Mouse (Mus musculus) small intestine, adult 2 months (tissue): ENCODE measurements around the gene Hist1h1a. TPM values are rescaled to one million over a fixed set of nuclear protein-coding genes. Genes with fewer than 3 reads are reported as not detected.

Source experiments
- H3K27ac ChIP-seq: fragments of 200-500 bp; 2 replicates; pipeline ENCODE4 v1.5.1; 2012; ENCODE audit warnings: low read depth, low read length, control low read depth, inconsistent platforms; ENCODE audit not compliant: insufficient read depth
- H3K27me3 ChIP-seq: fragments of 200-500 bp; 2 replicates; pipeline ENCODE4 v1.6.1; 2012; ENCODE audit warnings: mild to moderate bottlenecking, moderate library complexity, low read length, inconsistent platforms; ENCODE audit not compliant: control insufficient read depth, insufficient read depth
- H3K36me3 ChIP-seq: fragments of 200-500 bp; 2 replicates; pipeline ENCODE4 v1.6.1; 2012; ENCODE audit warnings: mild to moderate bottlenecking, low read length, control low read depth, inconsistent platforms; ENCODE audit not compliant: control insufficient read depth, insufficient read depth
- H3K4me1 ChIP-seq: fragments of 200-500 bp; 2 replicates; pipeline ENCODE4 v1.6.1; 2012; ENCODE audit warnings: low read length, inconsistent platforms, mixed read lengths; ENCODE audit not compliant: control insufficient read depth, insufficient read depth, insufficient read length
- H3K4me3 ChIP-seq: fragments of 200-500 bp; 2 replicates; pipeline ENCODE4 v1.5.1; 2012; ENCODE audit warnings: low read depth, mild to moderate bottlenecking, control low read depth, inconsistent platforms, low read length, moderate library complexity
- CTCF ChIP-seq: fragments of 200-500 bp; IDR thresholded peaks from 2 replicates; pipeline ENCODE4 v1.5.1; 2012; ENCODE audit warnings: low read depth, mild to moderate bottlenecking, control low read depth, inconsistent platforms, low read length, moderate library complexity, mixed read lengths; ENCODE audit not compliant: insufficient replicate concordance, insufficient read length; ENCODE audit errors: extremely low read depth
- POLR2A ChIP-seq: fragments of 200-500 bp; IDR thresholded peaks from 2 replicates; pipeline ENCODE4 v1.6.1; 2012; ENCODE audit warnings: low read depth, mild to moderate bottlenecking, control low read depth, inconsistent platforms, low read length, moderate library complexity
- WGBS: fragments of 180-500 bp; shearing (Covaris S2); methylation state at CpG from one replicate; pipeline ENCODE4 v1.1.7; 2018; 5-methylcytosine and 5-hydroxymethylcytosine counted together
- polyA plus RNA-seq: library from polyadenylated mRNA; depleted of rRNA; stranded (reverse); fragments of >200 nt; gene quantifications from 2 replicates; pipeline ENCODE4 v1.2.3, GENCODE M21; 2012; rRNA removed

Hist1h1a gene
- polyA plus RNA-seq, 1 experiment, result 0.95 TPM

DNA sequence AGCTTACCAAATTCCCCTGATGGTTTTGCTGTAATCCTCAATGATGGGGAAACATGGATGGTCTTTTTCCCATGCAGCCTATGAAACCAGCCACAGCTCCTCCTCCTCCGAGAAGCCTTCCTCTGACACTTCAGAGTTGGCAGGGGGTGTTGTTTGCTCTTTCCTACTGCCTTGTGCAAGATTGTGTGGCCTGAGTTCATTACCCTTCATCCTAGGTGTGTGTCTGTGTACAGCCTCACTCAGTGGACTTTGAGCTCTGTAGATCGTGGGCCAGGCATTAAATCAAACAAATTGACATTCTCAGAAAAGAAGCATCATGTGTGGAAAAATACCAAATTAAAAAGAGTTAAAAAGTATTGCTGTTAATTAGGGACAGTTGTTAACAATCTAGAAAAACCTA, 41.1 kb downstream of the Hist1h1a start:
- TF ChIP-seq POLR2A, result no peak
- H3K27ac ChIP-seq, result no peak overlapping the region
- H3K27me3 ChIP-seq, result no peaks in the 10 kb centered on the region
- H3K4me1 ChIP-seq, result peaks cover 9% of the 10 kb centered on the region; the same call in 1 of the 2 replicates
- no peak overlapping the region for H3K4me3 ChIP-seq
- WGBS, result 23% methylated on average over 2 of the region's 2 CpGs
- no peaks in the 10 kb centered on the region for H3K36me3 ChIP-seq

GRCm38 (mm10) chr13:23806422-23807052, 43.1 kb downstream of the Hist1h1a start, which contains the start of gene Slc17a2:
Gene Slc17a2 (plus strand): TSS chr13:23806993.
- TF ChIP-seq CTCF (no peak), POLR2A (no peak)
- Histone ChIP-seq H3K4me1 (peaks cover 9% of the 10 kb centered on the region; the same call in 1 of the 2 replicates), H3K36me3 (no peaks in the 10 kb centered on the region), H3K27ac (no peak within 1 kb of the TSS), H3K27me3 (no peaks in the 10 kb centered on the region), H3K4me3 (no peak within 1 kb of the TSS)
- 33% methylated on average over 15 of the region's 15 CpGs for whole genome bisulfite sequencing

Other genes starting within 250 kb of the Hist1h1a start
- gene Hist1h4h, start 232.6 kb upstream of the Hist1h1a start, polyA plus RNA-seq, result 39.6 and 71.6 TPM in 2 replicates
- 631 and 1,420 TPM in 2 replicates for gene Hist1h2af, start 229.8 kb upstream of the Hist1h1a start, polyA plus RNA-seq
- 43.4 and 65.8 TPM in 2 replicates for gene Hist1h3g, start 228.2 kb upstream of the Hist1h1a start, polyA plus RNA-seq
- gene Hist1h2bh, start 220.3 kb upstream of the Hist1h1a start, polyA plus RNA-seq, result 2.4 and 5.1 TPM in 2 replicates
- gene Hist1h3f, start 219.6 kb upstream of the Hist1h1a start, polyA plus RNA-seq, result 9.6 and 13.1 TPM in 2 replicates
- gene Hist1h4f, start 212.0 kb upstream of the Hist1h1a start, polyA plus RNA-seq, result 13.6 and 21.3 TPM in 2 replicates
- gene Hist1h1d, start 210.4 kb upstream of the Hist1h1a start, polyA plus RNA-seq, result 0.27 and 0.29 TPM in 2 replicates
- 27.6 and 43.3 TPM in 2 replicates for gene Hist1h3e, start 201.3 kb upstream of the Hist1h1a start, polyA plus RNA-seq
- gene Hist1h2ae, start 192.4 kb upstream of the Hist1h1a start, polyA plus RNA-seq, result 27.3 and 38.0 TPM in 2 replicates
- gene Hist1h2bg, start 192.3 kb upstream of the Hist1h1a start, polyA plus RNA-seq, result 32.8 and 51.3 TPM in 2 replicates
- gene Hist1h2bf, start 189.5 kb upstream of the Hist1h1a start, polyA plus RNA-seq, result 9.0 and 24.6 TPM in 2 replicates
- gene Hist1h2ad, start 189.3 kb upstream of the Hist1h1a start, polyA plus RNA-seq, result 21.3 and 30.3 TPM in 2 replicates
- gene Hist1h3d, start 187.9 kb upstream of the Hist1h1a start, polyA plus RNA-seq, result 11.5 and 24.2 TPM in 2 replicates
- gene Hist1h4d, start 182.1 kb upstream of the Hist1h1a start, polyA plus RNA-seq, result 10.1 and 13.8 TPM in 2 replicates
- gene Hist1h2be, start 142.5 kb upstream of the Hist1h1a start, polyA plus RNA-seq, result 1.5 and 1.8 TPM in 2 replicates
- 2.2 and 2.4 TPM in 2 replicates for gene Hist1h1e, start 141.1 kb upstream of the Hist1h1a start, polyA plus RNA-seq
- gene Hist1h2ac, start 79.7 kb upstream of the Hist1h1a start, polyA plus RNA-seq, result 3.1 and 4.0 TPM in 2 replicates
- 210 and 772 TPM in 2 replicates for gene Hist1h2bc, start 79.5 kb upstream of the Hist1h1a start, polyA plus RNA-seq
- gene Hist1h1t, start 67.9 kb upstream of the Hist1h1a start, polyA plus RNA-seq, result not detected in 2 replicates
- gene Hist1h4c, start 65.2 kb upstream of the Hist1h1a start, polyA plus RNA-seq, result 13.7 and 17.8 TPM in 2 replicates
- gene Hfe, start 52.8 kb upstream of the Hist1h1a start, polyA plus RNA-seq, result 3.5 and 7.7 TPM in 2 replicates
- 25.6 and 68.0 TPM in 2 replicates for gene Hist1h1c, start 24.9 kb upstream of the Hist1h1a start, polyA plus RNA-seq
- gene Hist1h3c, start 18.1 kb upstream of the Hist1h1a start, polyA plus RNA-seq, result 39.3 and 49.1 TPM in 2 replicates
- gene Hist1h2bb, start 16.9 kb upstream of the Hist1h1a start, polyA plus RNA-seq, result 17.8 and 19.7 TPM in 2 replicates
- gene Hist1h2ab, start 12.5 kb upstream of the Hist1h1a start, polyA plus RNA-seq, result 32.5 and 55.3 TPM in 2 replicates
- 39.8 and 49.8 TPM in 2 replicates for gene Hist1h3b, start 11.4 kb upstream of the Hist1h1a start, polyA plus RNA-seq
- gene Hist1h4b, start 6.7 kb upstream of the Hist1h1a start, polyA plus RNA-seq, result 17.0 and 25.9 TPM in 2 replicates
- gene Hist1h4a, start 2.4 kb upstream of the Hist1h1a start, polyA plus RNA-seq, result 17.4 and 19.9 TPM in 2 replicates
- gene Hist1h3a, start 1.3 kb upstream of the Hist1h1a start, polyA plus RNA-seq, result 32.6 and 42.4 TPM in 2 replicates
- gene Trim38, start 6.2 kb downstream of the Hist1h1a start, polyA plus RNA-seq, result 0.90 and 4.5 TPM in 2 replicates
- not detected in 2 replicates for gene Slc17a2, start 43.3 kb downstream of the Hist1h1a start, polyA plus RNA-seq
- not detected in 2 replicates for gene Slc17a3, start 75.8 kb downstream of the Hist1h1a start, polyA plus RNA-seq
- gene Slc17a1, start 104.1 kb downstream of the Hist1h1a start, polyA plus RNA-seq, result not detected in 2 replicates
- 6.5 and 39.9 TPM in 2 replicates for gene Slc17a4, start 151.3 kb downstream of the Hist1h1a start, polyA plus RNA-seq
- gene Hist1h2ba, start 170.5 kb downstream of the Hist1h1a start, polyA plus RNA-seq, result not detected in 2 replicates
- not detected in 2 replicates for gene Hist1h2aa, start 170.8 kb downstream of the Hist1h1a start, polyA plus RNA-seq
- 0.56 and 1.3 TPM in 2 replicates for gene Scgn, start 227.5 kb downstream of the Hist1h1a start, polyA plus RNA-seq